Mouse (Mus musculus): ENCODE data around the gene Jam3. TPM values are rescaled to one million over a fixed set of nuclear protein-coding genes. Genes with fewer than 3 reads are reported as not detected.

Gene Jam3
- polyA plus RNA-seq, 1 experiment from 2014 or later: 1.5 TPM

GRCm38 (mm10) chr9:27188677-27189241, 33.5 kb upstream of the Jam3 start:
- no peak overlapping the region for H3K27ac ChIP-seq (ENCODE audit: low read depth)
- H3K9ac ChIP-seq (replicated peaks): no peak overlapping the region
- no peak for TF ChIP-seq CTCF (IDR thresholded peaks at IDR 0.05; ENCODE audit: low read depth)
- no peak for TF ChIP-seq EP300 (IDR thresholded peaks at IDR 0.05; ENCODE audit: low read depth)
- H3K9me3 ChIP-seq (ENCODE audit: low read length): no peaks in the 10 kb centered on the region
- H3K27me3 ChIP-seq (ENCODE audit: insufficient read depth, low read length): no peaks in the 10 kb centered on the region; the same call in 1 of the 2 replicates
- DNase-seq: no peak
- no peaks in the 10 kb centered on the region for H3K4me1 ChIP-seq (ENCODE audit: insufficient read depth)
- H3K36me3 ChIP-seq (replicated peaks; ENCODE audit: insufficient read depth, low read length): no peaks in the 10 kb centered on the region
- no peak overlapping the region for H3K4me2 ChIP-seq (ENCODE audit: low read depth, low read length)
- 79% methylated on average over 7 of the region's 7 CpGs for WGBS (ENCODE audit: insufficient replicate concordance)
- ATAC-seq: no peak
- no peak overlapping the region for H3K4me3 ChIP-seq (ENCODE audit: low read depth, low read length)

GRCm38 (mm10) chr9:27185820-27186219, 30.6 kb upstream of the Jam3 start:
- Histone ChIP-seq H3K27ac (ENCODE audit: low read depth) (no peak overlapping the region), H3K36me3 (replicated peaks; ENCODE audit: insufficient read depth, low read length) (no peaks in the 10 kb centered on the region), H3K9me3 (ENCODE audit: low read length) (no peaks in the 10 kb centered on the region), H3K4me3 (ENCODE audit: low read depth, low read length) (no peak overlapping the region), H3K9ac (replicated peaks) (no peak overlapping the region), H3K4me1 (ENCODE audit: insufficient read depth) (no peaks in the 10 kb centered on the region), H3K27me3 (ENCODE audit: insufficient read depth, low read length) (no peaks in the 10 kb centered on the region), H3K4me2 (ENCODE audit: low read depth, low read length) (no peak overlapping the region)
- TF ChIP-seq EP300 (IDR thresholded peaks at IDR 0.05; ENCODE audit: low read depth): no peak
- TF ChIP-seq CTCF (IDR thresholded peaks at IDR 0.05; ENCODE audit: low read depth): no peak
- DNase-seq (no peak), ATAC-seq (no peak)

GRCm38 (mm10) chr9:27182087-27182486, 26.9 kb upstream of the Jam3 start:
- Histone ChIP-seq H3K9ac (replicated peaks) (no peak overlapping the region), H3K27me3 (ENCODE audit: insufficient read depth, low read length) (no peaks in the 10 kb centered on the region), H3K4me1 (ENCODE audit: insufficient read depth) (no peaks in the 10 kb centered on the region), H3K27ac (ENCODE audit: low read depth) (no peak overlapping the region), H3K9me3 (ENCODE audit: low read length) (no peaks in the 10 kb centered on the region), H3K36me3 (replicated peaks; ENCODE audit: insufficient read depth, low read length) (no peaks in the 10 kb centered on the region), H3K4me3 (ENCODE audit: low read depth, low read length) (no peak overlapping the region), H3K4me2 (ENCODE audit: low read depth, low read length) (no peak overlapping the region)
- DNase-seq (no peak), ATAC-seq (no peak)
- TF ChIP-seq CTCF (IDR thresholded peaks at IDR 0.05; ENCODE audit: low read depth): no peak
- TF ChIP-seq EP300 (IDR thresholded peaks at IDR 0.05; ENCODE audit: low read depth): no peak
- WGBS (ENCODE audit: insufficient replicate concordance): 62% methylated on average over 5 of the region's 5 CpGs

- TF ChIP-seq EP300 (IDR thresholded peaks at IDR 0.05; ENCODE audit: low read depth) (no peak), CTCF (IDR thresholded peaks at IDR 0.05; ENCODE audit: low read depth) (no peak)
- Histone ChIP-seq H3K9me3 (ENCODE audit: low read length) (no peaks in the 10 kb centered on the region), H3K9ac (replicated peaks) (no peak overlapping the region), H3K4me2 (ENCODE audit: low read depth, low read length) (no peak overlapping the region), H3K4me3 (ENCODE audit: low read depth, low read length) (no peak overlapping the region), H3K36me3 (replicated peaks; ENCODE audit: insufficient read depth, low read length) (no peaks in the 10 kb centered on the region), H3K27me3 (ENCODE audit: insufficient read depth, low read length) (no peaks in the 10 kb centered on the region), H3K4me1 (ENCODE audit: insufficient read depth) (no peaks in the 10 kb centered on the region), H3K27ac (ENCODE audit: low read depth) (no peak overlapping the region)
- DNase-seq: no peak
- WGBS (ENCODE audit: insufficient replicate concordance): 36% methylated on average over 3 of the region's 3 CpGs
- no peak for ATAC-seq
These were observed 25.3 kb upstream of the Jam3 start for GRCm38 (mm10) chr9:27180492-27180891.

GRCm38 (mm10) chr9:27178935-27179334, 23.7 kb upstream of the Jam3 start:
- no peak overlapping the region for H3K4me3 ChIP-seq (ENCODE audit: low read depth, low read length)
- H3K9me3 ChIP-seq (ENCODE audit: low read length): no peaks in the 10 kb centered on the region
- H3K27ac ChIP-seq (ENCODE audit: low read depth): no peak overlapping the region
- no peaks in the 10 kb centered on the region for H3K27me3 ChIP-seq (ENCODE audit: insufficient read depth, low read length)
- H3K9ac ChIP-seq (replicated peaks): no peak overlapping the region
- no peaks in the 10 kb centered on the region for H3K36me3 ChIP-seq (replicated peaks; ENCODE audit: insufficient read depth, low read length)
- no peaks in the 10 kb centered on the region for H3K4me1 ChIP-seq (ENCODE audit: insufficient read depth)
- H3K4me2 ChIP-seq (ENCODE audit: low read depth, low read length): no peak overlapping the region
- WGBS (ENCODE audit: insufficient replicate concordance): 59% methylated on average over 4 of the region's 4 CpGs
- DNase-seq (no peak), ATAC-seq (no peak)
- no peak for TF ChIP-seq EP300 (IDR thresholded peaks at IDR 0.05; ENCODE audit: low read depth)
- no peak for TF ChIP-seq CTCF (IDR thresholded peaks at IDR 0.05; ENCODE audit: low read depth)

- H3K9me3 ChIP-seq (ENCODE audit: low read length): no peaks in the 10 kb centered on the region
- H3K9ac ChIP-seq (replicated peaks): no peak overlapping the region
- no peaks in the 10 kb centered on the region for H3K4me1 ChIP-seq (ENCODE audit: insufficient read depth)
- H3K36me3 ChIP-seq (replicated peaks; ENCODE audit: insufficient read depth, low read length): no peaks in the 10 kb centered on the region
- no peak overlapping the region for H3K27ac ChIP-seq (ENCODE audit: low read depth)
- ATAC-seq (no peak), DNase-seq (no peak)
- TF ChIP-seq CTCF (IDR thresholded peaks at IDR 0.05; ENCODE audit: low read depth): peak; percentile 77
- TF ChIP-seq EP300 (IDR thresholded peaks at IDR 0.05; ENCODE audit: low read depth): no peak
- 7% methylated on average over 2 of the region's 2 CpGs for WGBS (ENCODE audit: insufficient replicate concordance)
- H3K4me2 ChIP-seq (ENCODE audit: low read depth, low read length): no peak overlapping the region
- no peak overlapping the region for H3K4me3 ChIP-seq (ENCODE audit: low read depth, low read length)
- no peaks in the 10 kb centered on the region for H3K27me3 ChIP-seq (ENCODE audit: insufficient read depth, low read length)
These were observed 20.9 kb upstream of the Jam3 start for GRCm38 (mm10) chr9:27176154-27176553.

- no peak overlapping the region for H3K4me2 ChIP-seq (ENCODE audit: low read depth, low read length)
- H3K27ac ChIP-seq (ENCODE audit: low read depth): no peak overlapping the region
- H3K27me3 ChIP-seq (ENCODE audit: insufficient read depth, low read length): no peaks in the 10 kb centered on the region
- 84% methylated on average over 6 of the region's 6 CpGs for WGBS (ENCODE audit: insufficient replicate concordance)
- H3K4me1 ChIP-seq (ENCODE audit: insufficient read depth): no peaks in the 10 kb centered on the region
- no peaks in the 10 kb centered on the region for H3K36me3 ChIP-seq (replicated peaks; ENCODE audit: insufficient read depth, low read length)
- H3K4me3 ChIP-seq (ENCODE audit: low read depth, low read length): no peak overlapping the region
- H3K9me3 ChIP-seq (ENCODE audit: low read length): no peaks in the 10 kb centered on the region
- no peak for ATAC-seq
- no peak for DNase-seq
- no peak for TF ChIP-seq CTCF (IDR thresholded peaks at IDR 0.05; ENCODE audit: low read depth)
- H3K9ac ChIP-seq (replicated peaks): no peak overlapping the region
These were observed 20.5 kb upstream of the Jam3 start for GRCm38 (mm10) chr9:27175682-27176081.
